Mouse (Mus musculus) liver, embryonic 14.5 days (tissue): ENCODE data around the gene Banp. TPM values are rescaled to one million over a fixed set of nuclear protein-coding genes. Genes with fewer than 3 reads are reported as not detected.

ENCODE experiments used
- ATAC-seq: fragments of 200-750 bp; cut with Nextera tagmentation; 2 replicates; pipeline ENCODE4 v1.8.0; 2017; ENCODE audit warnings: moderate number of reproducible peaks, mild to moderate bottlenecking, moderate library complexity; ENCODE audit not compliant: insufficient read depth
- DNase-seq, 3 experiments: peaks; one replicate each; pipeline ENCODE4 v3.0.0-alpha.2; 2012 to 2013; ENCODE audit warnings: low read depth in 3 of 3, low spot score in 3 of 3
- H3K27ac ChIP-seq: fragments of 300-500 bp; sonication (generic); 2 replicates; pipeline ENCODE4 v1.5.1; 2014; ENCODE audit warnings: moderate library complexity, mild to moderate bottlenecking, control low read depth, inconsistent platforms
- H3K27me3 ChIP-seq: fragments of 300-500 bp; sonication (generic); 2 replicates; pipeline ENCODE4 v1.6.1; 2014; ENCODE audit warnings: mild to moderate bottlenecking, low read length, moderate library complexity; ENCODE audit not compliant: control insufficient read depth, insufficient read depth
- H3K36me3 ChIP-seq: fragments of 300-500 bp; sonication (generic); replicated peaks from 2 replicates; pipeline ENCODE4 v1.6.1; 2014; ENCODE audit warnings: low read depth; ENCODE audit not compliant: control insufficient read depth, insufficient read depth
- H3K4me1 ChIP-seq, 2 experiments: fragments of 200-500 bp in 1 of 2; fragments of 300-500 bp in 1 of 2; sonication (generic) in 1 of 2; replicated peaks; 2 replicates each; pipeline ENCODE4 v1.6.1; 2012 to 2014; ENCODE audit warnings: antibody characterized with exemption in 1 of 2, inconsistent platforms in 1 of 2, low read length in 1 of 2; ENCODE audit not compliant: control insufficient read depth in 2 of 2, insufficient read depth in 2 of 2
- H3K4me2 ChIP-seq: fragments of 300-500 bp; sonication (generic); 2 replicates; pipeline ENCODE4 v1.6.1; 2014; ENCODE audit warnings: low read depth, mild to moderate bottlenecking, control low read depth, moderate library complexity
- H3K4me3 ChIP-seq, 2 experiments: fragments of 200-500 bp in 1 of 2; fragments of 300-500 bp in 1 of 2; sonication (generic) in 1 of 2; 2 replicates each; pipeline ENCODE4 v1.5.1; 2012 to 2014; ENCODE audit warnings: low read depth in 2 of 2, low read length in 2 of 2, mild to moderate bottlenecking in 2 of 2, control low read depth in 1 of 2, inconsistent platforms in 1 of 2, moderate library complexity in 1 of 2; ENCODE audit not compliant: insufficient read depth in 1 of 2
- H3K9ac ChIP-seq: fragments of 300-500 bp; sonication (generic); replicated peaks from 2 replicates; pipeline ENCODE4 v1.6.1; 2014; ENCODE audit warnings: mild to moderate bottlenecking, control low read depth, moderate library complexity
- H3K9me3 ChIP-seq: fragments of 300-500 bp; sonication (generic); 2 replicates; pipeline ENCODE4 v1.6.1; 2016; ENCODE audit warnings: low read length, mixed read lengths; ENCODE audit not compliant: control insufficient read depth
- CTCF ChIP-seq: IDR thresholded peaks from 2 replicates; pipeline ENCODE4 v1.5.1; 2016; ENCODE audit warnings: antibody characterized with exemption, low read depth, control low read depth
- EP300 ChIP-seq: IDR thresholded peaks from 2 replicates; pipeline ENCODE4 v1.6.1; 2016; ENCODE audit warnings: antibody characterized with exemption, low read depth
- WGBS: fragments of 180-500 bp; shearing (Covaris S2); extraction: QIAGEN DNeasy Blood & Tissue Kit; methylation state at CpG from one replicate; pipeline ENCODE4 v1.1.7; 2014; ENCODE audit not compliant: insufficient replicate concordance; 5-methylcytosine and 5-hydroxymethylcytosine counted together
- polyA plus RNA-seq, 2 experiments: library from polyadenylated mRNA; depleted of rRNA in 1 of 2; stranded (reverse) in 1 of 2; unstranded in 1 of 2; fragments of >200 nt; fragmentation: Nextera tagmentation in 1 of 2; extraction: Ambion mirVana in 1 of 2; gene quantifications; 2 replicates each; pipeline versions ENCODE4 v1.2.1 to v1.2.3; 2012 to 2014

Gene Banp
- polyA plus RNA-seq, 2 experiments, result 13.6 to 20.8 TPM

- WGBS, result 79% methylated on average over 9 of the region's 9 CpGs
- Histone ChIP-seq H3K9ac (no peak overlapping the region), H3K27ac (no peak overlapping the region), H3K36me3 (peaks cover 9% of the 10 kb centered on the region), H3K4me1 (no peaks in the 10 kb centered on the region), H3K27me3 (no peaks in the 10 kb centered on the region), H3K4me3 (no peak overlapping the region), H3K9me3 (no peaks in the 10 kb centered on the region), H3K4me2 (no peak overlapping the region)
- DNase-seq, result no peak
- no peak for ATAC-seq
- TF ChIP-seq CTCF, result no peak
- no peak for TF ChIP-seq EP300
Measured at GRCm38 (mm10) chr8:122025546-122025945, 76.0 kb downstream of the Banp start.

- no peak for TF ChIP-seq CTCF
- Histone ChIP-seq H3K4me3 (no peak overlapping the region), H3K27ac (no peak overlapping the region)
Measured at GRCm38 (mm10) chr8:122028116-122028515, 78.6 kb downstream of the Banp start.

GRCm38 (mm10) chr8:122030965-122031364 is 81.4 kb downstream of the Banp start:
- no peak for DNase-seq
- WGBS, result 47% methylated on average over 7 of the region's 7 CpGs
- peaks cover 3% of the 10 kb centered on the region for H3K36me3 ChIP-seq
- no peak overlapping the region for H3K4me2 ChIP-seq
- no peaks in the 10 kb centered on the region for H3K27me3 ChIP-seq
- no peak overlapping the region for H3K4me3 ChIP-seq
- ATAC-seq, result no peak
- no peaks in the 10 kb centered on the region for H3K9me3 ChIP-seq
- TF ChIP-seq CTCF, result no peak
- TF ChIP-seq EP300, result no peak
- no peak overlapping the region for H3K27ac ChIP-seq
- no peak overlapping the region for H3K9ac ChIP-seq
- H3K4me1 ChIP-seq, result no peaks in the 10 kb centered on the region

More at GRCm38 (mm10) chr8:122028116-122028515, 78.6 kb downstream of the Banp start:
- Histone ChIP-seq H3K4me2 (no peak overlapping the region), H3K27me3 (no peaks in the 10 kb centered on the region), H3K4me1 (no peaks in the 10 kb centered on the region), H3K36me3 (peaks cover 9% of the 10 kb centered on the region), H3K9ac (no peak overlapping the region), H3K9me3 (no peaks in the 10 kb centered on the region)
- no peak for ATAC-seq
- no peak for DNase-seq
- WGBS, result 69% methylated on average over 4 of the region's 4 CpGs

GRCm38 (mm10) chr8:122032741-122033140 is 83.2 kb downstream of the Banp start:
- TF ChIP-seq CTCF, result no peak
- no peak for TF ChIP-seq EP300
- no peak overlapping the region for H3K27ac ChIP-seq
- no peaks in the 10 kb centered on the region for H3K36me3 ChIP-seq
- no peaks in the 10 kb centered on the region for H3K9me3 ChIP-seq
- no peaks in the 10 kb centered on the region for H3K4me1 ChIP-seq
- no peak overlapping the region for H3K4me3 ChIP-seq
- no peaks in the 10 kb centered on the region for H3K27me3 ChIP-seq
- no peak overlapping the region for H3K9ac ChIP-seq
- 40% methylated on average over 9 of the region's 9 CpGs for WGBS
- no peak for ATAC-seq
- H3K4me2 ChIP-seq, result no peak overlapping the region
- DNase-seq, result no peak

GRCm38 (mm10) chr8:122035543-122035942 is 86.0 kb downstream of the Banp start:
- ATAC-seq (no peak), DNase-seq (no peak)
- 67% methylated on average over 7 of the region's 7 CpGs for WGBS

More at GRCm38 (mm10) chr8:122035543-122035942, 86.0 kb downstream of the Banp start:
- Histone ChIP-seq H3K4me1 (no peaks in the 10 kb centered on the region), H3K9me3 (no peaks in the 10 kb centered on the region), H3K27ac (no peak overlapping the region), H3K4me3 (no peak overlapping the region), H3K27me3 (no peaks in the 10 kb centered on the region), H3K36me3 (no peaks in the 10 kb centered on the region), H3K9ac (no peak overlapping the region), H3K4me2 (no peak overlapping the region)
- TF ChIP-seq CTCF (no peak), EP300 (no peak)
